Mouse (Mus musculus) layer of hippocampus, adult 18-20 months (tissue): ENCODE results near the gene 2210016F16Rik. TPM values are rescaled to one million over a fixed set of nuclear protein-coding genes. Genes with fewer than 3 reads are reported as not detected.
"Not testable (repeated sequence)": the region's sequence is repeated elsewhere in the genome, so short reads cannot be mapped to it uniquely, and the experiment has no call there.

Source experiments
- DNase-seq, 2 experiments: peaks; one replicate each; pipeline ENCODE4 v3.0.0; 2022; ENCODE audit warnings: low spot score in 2 of 2
- long read RNA-seq: library from polyadenylated mRNA; stranded (forward); transcript quantifications from one replicate; pipeline ENCODE4 v2.0.0, GENCODE M21; 2021
- total RNA-seq, 2 experiments: library from RNA; stranded (reverse); gene quantifications; 2 replicates each; pipeline ENCODE4 v1.2.3; 2021

The 2210016F16Rik gene
- total RNA-seq = 1 to 10 TPM; 7.8 to 8.3 TPM
- long read RNA-seq, transcript 2210016F16Rik-201 (4 exons, 3,051 nt) = major isoform, 11 of 13 reads
- long read RNA-seq, partial matches to known transcripts = 0 of 13 reads
- long read RNA-seq, other reads (novel, unspliced or antisense) = 2 of 13 reads

DNA sequence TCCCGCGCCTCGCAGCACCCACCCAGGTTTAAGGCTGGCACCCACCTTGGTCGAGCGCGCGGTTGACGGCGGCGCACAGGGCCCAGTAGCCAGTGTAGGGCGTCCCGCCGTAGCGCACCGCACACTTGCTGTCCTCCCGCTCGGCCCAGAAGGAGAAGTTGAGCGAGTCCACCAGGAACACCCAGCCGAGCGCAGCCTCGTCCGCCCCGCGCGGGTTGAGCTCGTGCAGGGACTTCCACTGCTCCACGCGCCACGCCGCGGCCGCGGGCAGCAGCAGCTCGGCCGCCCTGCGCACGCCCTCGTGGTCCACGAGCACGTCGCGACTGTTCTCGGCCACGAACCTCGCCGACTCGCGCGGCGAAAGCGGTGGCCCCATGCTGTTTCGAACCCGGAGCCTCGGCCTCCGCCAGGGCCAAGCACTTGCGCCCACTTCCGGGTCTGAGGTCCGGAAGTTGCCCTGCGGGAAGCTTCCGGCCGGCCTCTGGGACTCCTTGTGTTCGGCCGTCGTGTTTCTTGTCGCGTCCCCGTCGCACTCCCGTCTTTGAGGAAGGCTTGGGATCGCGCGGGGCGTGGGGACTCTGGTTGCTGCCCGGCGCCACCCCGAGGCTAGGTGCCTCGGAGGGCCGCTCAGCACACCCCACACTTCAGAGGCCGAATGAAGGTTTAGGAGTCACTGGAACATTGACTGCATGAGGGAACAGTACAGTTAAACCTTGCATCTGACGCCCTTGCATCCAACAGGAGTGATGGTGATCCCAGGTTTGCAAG lies at the start of gene 2210016F16Rik:
TSS of gene 2210016F16Rik (minus strand) at position 447 of the 768 bp plus-strand sequence.
- peak; percentile 23 to 37 for DNase-seq

DNA sequence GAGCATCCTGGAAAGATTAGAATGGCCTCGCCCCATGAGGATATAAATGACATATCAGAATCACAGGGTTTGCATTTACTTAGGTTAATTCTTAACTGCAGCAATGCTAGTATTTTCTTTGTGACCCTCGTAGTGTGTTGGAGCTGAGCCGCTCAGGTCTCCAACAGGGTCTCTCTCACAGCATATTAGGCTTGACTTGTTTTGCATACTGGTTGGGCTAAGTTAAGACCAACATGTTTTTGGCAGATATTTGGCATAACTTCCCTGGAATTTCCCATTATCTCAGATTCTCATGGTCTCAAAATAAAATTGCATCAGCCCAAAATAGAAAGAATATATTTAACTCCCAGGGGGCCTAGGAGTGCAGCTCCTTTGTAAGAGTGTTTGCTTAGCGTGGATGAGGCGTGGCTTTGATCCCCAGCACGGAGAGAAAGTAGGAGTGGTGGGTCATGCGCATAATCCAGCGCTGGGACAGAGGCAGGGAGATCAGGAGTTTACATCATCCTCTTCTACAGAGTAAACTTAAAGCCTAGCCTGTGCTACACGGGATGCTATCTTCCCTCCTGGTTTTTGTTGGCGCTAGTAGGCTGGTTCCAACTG lies 38.1 kb upstream of the 2210016F16Rik start:
- DNase-seq = no peak

DNA sequence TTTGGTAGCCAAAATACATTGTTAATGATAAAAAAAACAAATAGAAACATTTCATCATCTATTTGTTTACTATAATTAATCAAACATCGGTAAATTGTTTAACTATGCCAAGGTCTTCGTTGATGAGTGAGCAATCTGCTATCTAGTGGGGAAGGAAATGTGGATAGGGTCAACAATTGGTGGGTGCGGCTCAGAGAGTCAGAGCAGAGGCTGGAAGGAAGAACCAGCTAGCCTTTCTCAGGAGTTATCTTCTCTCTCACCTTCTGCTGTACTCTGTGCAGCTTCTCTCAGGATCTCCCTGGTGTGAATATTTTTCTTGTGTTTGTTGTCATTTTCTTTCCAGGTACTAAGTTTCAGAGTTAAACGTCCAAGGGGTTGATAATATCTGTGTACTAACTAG lies 37.2 kb upstream of the 2210016F16Rik start:
- DNase-seq = no peak

DNA sequence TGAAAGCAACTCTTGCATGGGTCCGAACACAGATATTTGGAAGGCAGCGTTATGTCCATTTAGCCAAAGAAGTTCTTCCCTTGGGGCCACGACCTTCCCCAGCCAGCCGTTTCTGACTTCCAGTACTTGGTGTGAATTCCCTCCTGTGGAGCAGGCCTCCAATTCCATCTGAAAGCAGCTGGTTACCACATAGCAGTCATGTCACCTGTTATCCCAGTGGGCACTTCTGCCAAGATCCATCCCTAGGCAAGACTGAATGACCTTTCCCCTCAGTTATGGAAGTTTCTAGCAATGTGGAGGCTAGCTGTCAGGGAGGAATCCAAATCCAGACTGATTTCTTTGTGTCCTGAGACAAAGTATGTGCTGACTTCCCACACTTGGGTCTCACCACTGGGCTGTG lies 36.0 kb upstream of the 2210016F16Rik start:
- DNase-seq = no peak

DNA sequence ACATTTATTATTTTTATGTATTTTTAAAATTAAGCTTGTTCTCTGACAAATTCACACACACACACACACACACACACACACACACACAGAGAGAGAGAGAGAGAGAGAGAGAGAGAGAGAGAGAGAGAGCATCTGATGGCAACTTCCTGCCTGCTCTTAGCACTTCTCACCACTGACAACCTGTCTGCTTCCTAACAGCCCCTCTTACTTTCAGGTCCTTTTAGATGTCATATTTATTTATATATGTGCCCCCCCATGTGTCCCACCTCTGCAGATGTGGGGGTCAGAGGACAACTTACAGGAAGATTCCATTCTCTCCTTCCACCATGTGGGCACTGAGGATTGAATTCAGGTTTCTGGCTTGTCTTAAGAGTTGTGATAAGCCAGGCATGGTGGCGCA lies 34.2 kb upstream of the 2210016F16Rik start:
- no peak for DNase-seq

DNA sequence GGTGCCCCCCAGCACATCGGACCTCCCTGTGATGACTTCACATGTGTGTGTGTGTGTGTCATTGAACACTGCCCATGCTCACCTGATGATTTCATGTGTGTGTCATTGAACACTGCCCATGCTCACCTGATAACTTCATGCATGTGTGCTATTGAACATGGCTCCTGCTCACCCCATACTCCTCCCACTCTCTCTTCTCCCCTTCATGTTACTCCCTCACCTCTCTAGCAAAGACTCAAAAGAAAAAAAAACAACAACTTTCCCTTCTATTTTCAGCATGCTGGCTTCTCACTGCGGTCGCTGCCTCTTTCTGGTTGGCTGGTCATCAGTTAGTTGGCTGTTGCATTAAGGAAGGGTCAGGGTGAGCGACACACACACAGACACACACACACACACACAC lies 33.6 kb upstream of the 2210016F16Rik start:
- DNase-seq = no peak

DNA sequence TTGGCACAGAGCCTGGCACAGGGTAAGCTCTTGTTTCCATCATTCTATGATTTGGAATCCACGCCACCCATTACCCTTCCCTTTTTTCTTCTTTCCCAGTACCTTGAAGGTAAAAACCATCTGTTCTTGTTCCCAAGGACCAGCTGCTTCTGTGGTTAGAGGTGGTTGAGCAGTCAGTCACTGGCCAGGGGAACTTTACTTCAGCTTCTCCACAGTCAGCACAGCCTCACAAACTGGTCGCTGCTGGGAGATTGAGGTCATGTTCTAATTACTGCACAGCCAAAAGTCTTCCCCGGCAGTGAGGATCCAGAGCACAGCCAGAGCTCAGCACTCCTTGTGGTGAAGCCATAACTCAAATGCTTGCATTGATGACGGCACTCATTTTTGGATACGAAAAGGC lies 30.8 kb upstream of the 2210016F16Rik start:
- no peak for DNase-seq

DNA sequence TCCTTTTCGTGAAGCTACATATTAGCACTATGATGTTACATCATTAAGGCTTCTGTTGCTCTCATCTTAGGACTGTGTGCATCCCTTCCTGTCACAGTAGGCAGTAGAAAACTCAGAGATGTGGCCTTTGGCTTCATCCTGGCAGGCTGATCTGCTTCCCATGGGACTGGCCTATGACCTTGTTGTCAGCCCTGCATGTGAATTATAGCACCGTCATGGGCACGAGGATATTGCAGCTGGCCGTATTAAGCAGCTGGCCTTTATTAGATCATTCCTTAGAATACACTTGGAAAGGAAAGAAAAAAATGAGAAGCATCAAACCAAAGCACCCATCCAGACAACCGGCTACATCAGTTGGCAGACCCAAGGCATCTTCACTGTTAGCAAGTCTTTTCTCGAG lies 30.3 kb upstream of the 2210016F16Rik start:
- no peak for DNase-seq

DNA sequence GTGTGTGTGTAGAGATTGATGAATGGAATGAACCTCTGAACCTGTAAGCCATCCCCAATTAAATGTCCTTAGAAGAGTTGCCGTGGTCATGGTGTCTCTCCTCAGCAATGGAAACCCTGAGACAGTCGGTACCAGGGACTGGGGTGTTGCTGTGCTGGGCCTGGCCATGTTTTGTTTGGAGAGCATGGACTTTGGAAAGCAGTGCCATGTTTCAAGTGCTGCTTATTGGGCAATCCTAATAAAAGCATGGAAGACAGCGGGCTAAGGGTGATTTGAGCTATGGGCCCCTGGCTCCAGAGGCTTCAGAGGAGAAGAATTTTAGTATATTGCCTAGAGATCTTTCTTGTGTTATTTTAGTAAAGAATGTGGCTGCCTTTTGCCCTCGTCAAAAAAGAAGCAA lies 26.0 kb upstream of the 2210016F16Rik start:
- no peak for DNase-seq

DNA sequence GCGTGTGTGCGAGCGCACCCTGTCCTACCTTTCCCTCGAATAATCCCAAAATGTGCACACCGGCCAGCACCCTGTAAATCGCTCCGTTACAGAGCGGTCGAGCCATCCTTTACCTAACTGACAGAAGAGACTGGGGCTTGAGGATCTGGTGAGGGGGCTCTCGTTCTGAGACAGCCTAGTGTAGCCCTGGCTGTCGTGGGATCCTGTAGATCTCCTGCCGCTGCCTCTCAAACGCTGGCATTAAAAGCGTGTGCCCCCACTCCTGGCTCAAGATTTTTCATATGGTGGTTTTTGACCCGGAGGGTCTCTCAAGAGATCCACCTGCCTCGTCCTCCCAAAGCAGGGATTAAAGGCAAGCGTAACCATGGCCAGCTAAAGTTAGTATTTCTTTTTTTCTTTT lies 18.2 kb upstream of the 2210016F16Rik start, which contains the start of gene Hnrnpk:
TSS of gene Hnrnpk (minus strand) at position 101 of the 400 bp plus-strand sequence.
- DNase-seq = not testable (repeated sequence)

DNA sequence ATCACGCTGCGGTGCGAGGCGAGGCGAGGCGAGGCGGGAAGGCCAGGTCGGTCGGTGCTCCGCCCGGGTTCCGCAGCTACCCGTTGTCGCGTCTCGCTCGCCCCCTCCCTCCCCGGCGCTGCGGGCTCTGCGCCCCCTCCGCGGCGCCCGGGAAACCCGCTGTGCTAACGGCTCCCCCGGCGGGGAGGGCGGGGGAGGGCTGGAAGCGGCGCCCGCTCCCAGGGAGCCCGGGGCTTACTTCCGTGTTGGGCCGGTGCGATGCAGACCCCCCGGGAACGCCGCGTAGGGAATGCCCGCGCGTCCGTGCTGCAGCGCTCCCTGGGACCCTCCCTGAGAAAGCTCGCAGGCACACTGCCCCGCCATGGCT lies 17.7 kb upstream of the 2210016F16Rik start:
- no peak for DNase-seq

DNA sequence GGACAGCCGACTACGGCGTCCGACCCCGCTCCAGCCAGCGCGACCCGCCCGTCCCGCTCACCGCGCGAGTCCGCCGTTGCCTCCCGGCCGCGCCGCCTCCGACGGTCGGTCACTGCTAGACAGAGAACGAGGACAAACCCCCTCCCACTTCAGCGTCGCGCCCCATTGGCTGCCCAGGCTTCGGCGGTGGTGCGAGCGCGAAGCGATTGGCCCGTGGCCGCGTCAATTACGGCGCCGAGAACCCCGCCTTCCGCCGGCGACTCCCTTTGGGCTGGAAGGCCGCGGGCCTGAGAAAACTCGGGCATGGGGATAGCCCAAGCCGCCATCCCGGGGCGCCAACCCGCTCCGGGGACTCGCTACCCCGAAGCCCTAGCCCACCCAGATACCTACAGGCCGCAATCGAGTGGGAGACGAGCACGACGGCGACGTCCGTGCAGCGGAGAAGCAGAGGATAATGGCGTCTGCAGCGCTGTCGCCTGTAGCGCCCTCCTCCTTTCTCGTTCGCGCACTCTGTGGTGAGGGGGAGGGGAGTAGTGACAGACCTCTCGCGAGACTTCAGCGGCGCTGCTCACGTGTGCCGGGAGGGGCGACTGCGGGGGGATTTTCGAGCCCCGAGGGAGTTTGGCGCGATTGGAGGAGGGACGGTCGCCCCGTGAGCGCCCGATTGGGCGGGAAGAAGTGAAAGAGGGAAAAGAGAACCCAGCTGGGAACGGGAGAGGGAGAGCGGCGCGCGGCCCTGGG lies 17.1 kb upstream of the 2210016F16Rik start, which contains the start of gene Rmi1:
TSS of gene Rmi1 (plus strand) at position 246 of the 741 bp plus-strand sequence.
- peak; percentile 96 to 98 for DNase-seq

DNA sequence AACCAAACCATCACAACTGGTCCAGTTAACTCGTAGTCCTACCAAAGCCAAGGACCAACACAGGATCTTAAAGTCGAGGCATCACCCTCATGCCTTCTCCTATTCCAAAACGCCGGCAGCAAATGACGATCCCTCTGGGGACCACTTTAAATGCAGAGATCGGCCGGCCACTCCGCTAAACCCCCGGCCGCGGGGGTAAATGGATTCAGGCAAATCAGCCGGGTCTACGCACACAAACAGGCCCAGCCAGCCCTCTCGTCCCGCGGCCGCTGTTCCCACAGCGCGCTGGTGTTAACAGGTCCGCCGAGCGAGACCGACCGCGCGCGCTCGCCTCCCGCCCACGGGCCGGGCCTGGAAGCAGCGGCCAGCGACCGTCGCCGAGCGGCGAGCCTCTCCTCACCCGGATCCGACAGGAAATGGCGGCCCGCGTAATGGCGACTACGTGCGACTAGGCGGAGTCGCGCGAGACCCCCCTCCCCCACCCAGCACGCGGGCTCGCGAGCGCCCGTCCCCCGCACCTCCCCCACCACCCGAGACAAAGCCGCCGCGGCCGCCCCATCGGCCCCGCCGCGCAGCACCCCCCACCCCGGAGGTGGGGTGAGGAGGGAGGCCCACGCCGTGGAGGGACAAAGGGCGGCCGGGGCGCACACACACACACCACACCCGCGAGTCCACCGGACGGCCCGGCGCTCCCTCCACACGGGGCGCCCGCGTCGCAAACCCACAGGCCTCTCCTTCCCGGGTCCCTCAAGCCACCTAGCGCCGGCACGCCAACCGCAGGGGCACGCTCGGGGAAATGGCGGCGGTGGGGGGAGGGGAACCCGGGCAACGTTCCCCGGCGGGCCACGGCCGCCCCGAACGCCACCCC lies 16.3 kb upstream of the 2210016F16Rik start:
- peak; percentile 67 to 76 for DNase-seq

DNA sequence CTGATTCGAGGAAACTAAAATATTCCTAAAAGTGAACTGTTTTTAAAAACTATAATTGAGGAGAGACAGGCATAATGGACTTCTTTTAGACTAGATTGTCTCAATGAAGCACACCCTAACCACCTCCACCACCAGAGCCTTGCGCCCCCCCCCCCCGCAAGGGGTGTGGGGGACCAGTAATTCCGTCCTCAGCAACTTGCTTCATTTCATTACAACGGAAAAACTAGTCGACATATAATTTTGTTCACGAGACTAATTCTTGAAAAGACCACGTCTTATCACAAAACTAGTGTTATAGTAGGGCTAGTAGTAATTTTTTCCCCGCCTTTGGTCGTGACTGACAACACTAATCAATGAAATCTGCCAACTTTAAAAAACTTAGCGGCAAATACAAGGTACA lies 15.6 kb upstream of the 2210016F16Rik start:
- DNase-seq = no peak

DNA sequence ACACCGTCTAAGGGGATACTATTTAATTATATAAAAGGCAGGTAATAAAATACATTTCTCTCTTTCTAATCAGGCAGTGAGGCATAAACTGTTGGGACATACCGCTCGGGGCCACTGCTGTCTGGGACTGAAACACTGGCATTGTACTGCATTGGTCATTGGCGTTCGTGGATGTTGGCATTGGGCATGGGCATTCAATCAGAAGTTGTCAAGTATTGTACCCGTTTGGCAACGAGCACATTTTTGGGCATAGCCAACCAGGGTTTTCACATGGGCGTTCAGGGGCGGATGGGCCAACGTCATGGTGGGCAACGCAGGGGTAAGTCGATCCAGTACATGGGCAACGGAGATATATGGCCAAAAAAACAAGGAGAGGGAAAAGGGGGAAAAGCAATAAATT lies 12.6 kb upstream of the 2210016F16Rik start:
- DNase-seq = no peak

DNA sequence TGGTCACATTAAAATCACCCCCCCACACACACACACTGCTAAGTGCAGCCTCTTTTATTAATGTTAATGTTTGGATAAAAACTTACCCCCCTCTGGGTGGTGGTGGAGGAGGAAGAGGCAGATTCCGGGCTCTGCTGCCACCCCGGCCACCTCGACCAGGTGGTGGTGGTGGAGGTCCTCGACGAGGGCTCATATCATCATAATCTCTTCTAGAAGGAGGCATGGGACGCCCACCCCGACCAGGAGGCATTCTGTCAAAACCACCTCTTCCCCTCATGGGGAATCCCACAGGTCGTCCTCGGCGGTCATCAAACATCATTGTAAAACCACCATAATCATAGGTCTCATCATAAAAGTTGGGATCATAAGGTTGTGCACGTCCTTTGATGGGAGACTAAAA lies 9.4 kb upstream of the 2210016F16Rik start:
- DNase-seq = not testable (repeated sequence)

DNA sequence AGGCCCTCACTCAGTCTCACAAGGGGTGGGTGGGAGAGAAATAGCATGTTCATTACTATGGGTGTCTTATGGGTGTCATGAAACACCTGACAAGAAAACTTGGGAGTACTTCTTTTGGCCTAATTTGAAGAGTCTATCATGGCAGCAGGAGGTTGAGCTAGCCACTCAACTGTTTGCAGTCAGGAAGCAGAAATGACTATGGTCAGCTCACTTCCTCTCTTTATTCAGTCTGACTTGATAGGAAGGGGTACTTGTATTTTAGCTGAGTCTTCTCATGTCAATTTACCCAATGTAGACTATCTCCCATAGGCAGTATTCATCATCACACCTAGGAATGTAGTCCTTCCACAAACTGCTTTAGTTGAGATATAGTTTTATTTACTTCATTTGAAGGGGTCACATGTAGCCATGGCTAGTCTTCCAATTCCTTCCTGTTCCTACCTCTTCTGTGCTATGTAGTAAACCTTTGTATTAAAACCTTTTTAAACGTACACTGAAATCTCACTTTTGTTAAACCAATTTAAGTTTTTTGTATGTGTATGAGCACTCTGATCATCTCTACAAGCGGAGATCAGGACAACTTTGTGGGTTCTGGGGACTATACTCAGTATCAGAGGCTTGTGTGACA lies 4.4 kb upstream of the 2210016F16Rik start:
- DNase-seq = no peak

DNA sequence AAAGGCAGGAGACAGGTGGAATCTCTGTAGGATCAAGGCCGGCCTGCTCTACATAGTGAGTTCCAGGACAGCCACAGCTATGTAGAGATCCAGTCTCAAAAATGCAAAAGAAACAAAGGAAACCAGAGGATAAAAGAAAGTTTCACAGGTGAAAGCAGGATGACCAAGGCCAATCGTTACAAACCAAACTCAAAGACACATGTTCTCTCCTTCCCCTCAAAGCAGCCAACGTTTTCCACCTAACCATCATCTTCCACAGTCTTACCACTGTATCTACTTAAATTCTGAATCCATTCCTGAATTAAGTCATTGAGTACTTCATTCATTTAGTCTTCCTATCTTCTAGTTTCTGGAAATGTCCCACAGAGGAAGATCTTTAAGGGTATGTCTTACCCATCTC lies 3.4 kb upstream of the 2210016F16Rik start:
- no peak for DNase-seq

DNA sequence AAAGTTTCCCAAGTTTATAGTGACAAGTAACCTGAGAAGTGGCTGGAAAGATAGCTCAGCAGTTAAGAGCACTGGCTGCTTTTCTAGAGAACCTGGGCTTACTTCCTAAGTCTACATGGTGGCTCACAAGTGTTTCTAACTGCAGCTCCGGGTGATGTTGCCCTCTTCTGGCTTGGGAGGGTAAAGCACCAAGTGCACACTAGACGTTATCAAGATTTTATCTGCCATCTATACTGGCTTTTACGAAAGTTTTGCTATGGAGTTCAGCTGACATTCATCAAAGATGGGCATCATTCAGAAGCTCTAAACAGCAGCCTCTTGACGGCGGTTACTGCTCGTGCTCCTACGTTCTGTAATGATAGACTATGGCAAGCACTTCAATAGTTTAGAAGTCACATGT lies 2.9 kb upstream of the 2210016F16Rik start:
- peak; percentile 38 to 81 for DNase-seq

DNA sequence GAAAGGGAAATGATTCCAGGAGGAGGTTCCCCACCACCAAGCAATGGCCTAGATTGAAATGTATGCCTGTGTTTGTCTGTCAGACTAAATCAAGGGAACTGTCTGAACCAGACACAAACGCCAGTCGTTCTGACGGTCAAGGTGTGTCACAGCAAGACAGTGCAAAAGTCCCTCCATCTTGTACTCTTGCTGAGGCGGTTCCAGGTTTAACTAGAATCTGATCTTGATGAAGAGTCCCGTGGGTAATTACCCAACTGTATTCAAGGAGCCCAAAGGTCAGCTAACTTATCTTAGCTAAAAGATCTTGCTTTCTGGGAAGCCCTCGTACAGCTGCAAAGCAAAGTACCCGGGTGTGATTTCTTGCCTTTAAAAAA lies 509 bp upstream of the 2210016F16Rik start:
- DNase-seq = no peak
